Mouse (Mus musculus): ENCODE data around the gene Dynlt1f. TPM values are rescaled to one million over a fixed set of nuclear protein-coding genes. Genes with fewer than 3 reads are reported as not detected.

Gene Dynlt1f
- total RNA-seq (2023): 10 to 100 TPM; 89.8 to 93.7 TPM

DNA sequence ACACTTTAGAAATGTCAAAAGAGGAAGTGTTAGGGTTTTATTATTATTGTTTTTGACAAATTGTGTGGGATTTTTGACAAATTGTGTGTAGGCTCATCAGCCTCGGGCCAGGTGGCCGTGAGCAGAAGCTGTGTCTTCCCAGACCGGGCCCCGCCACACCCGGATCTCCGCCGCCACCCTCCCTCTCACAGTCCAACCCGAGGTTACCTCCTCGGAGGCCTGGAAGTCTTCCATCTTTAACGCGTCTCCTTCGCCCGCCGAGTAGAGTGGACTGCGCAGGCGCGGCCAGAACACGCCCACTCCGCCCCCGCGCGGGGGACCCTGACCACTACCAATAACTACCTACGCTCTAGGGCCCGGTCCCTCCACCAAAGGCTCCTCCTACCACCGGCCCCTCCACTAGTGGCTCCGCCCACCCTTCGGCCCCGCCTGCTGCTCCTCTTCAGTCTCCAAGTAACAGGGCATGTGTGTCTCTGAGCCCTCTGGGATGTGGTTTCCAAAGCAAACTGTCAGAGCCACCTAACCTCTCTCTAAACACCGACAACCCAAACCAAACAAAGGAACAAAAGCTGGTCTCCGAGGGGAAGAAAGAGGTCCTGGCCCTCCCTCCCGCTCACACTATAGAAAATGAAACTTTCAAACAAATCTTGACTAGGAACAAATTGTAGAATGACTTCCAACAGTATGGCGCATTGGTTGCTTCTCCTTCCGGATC lies at the start of gene Dynlt1f:
TSS of gene Dynlt1f (minus strand) at position 334 of the 715 bp plus-strand sequence.

DNA sequence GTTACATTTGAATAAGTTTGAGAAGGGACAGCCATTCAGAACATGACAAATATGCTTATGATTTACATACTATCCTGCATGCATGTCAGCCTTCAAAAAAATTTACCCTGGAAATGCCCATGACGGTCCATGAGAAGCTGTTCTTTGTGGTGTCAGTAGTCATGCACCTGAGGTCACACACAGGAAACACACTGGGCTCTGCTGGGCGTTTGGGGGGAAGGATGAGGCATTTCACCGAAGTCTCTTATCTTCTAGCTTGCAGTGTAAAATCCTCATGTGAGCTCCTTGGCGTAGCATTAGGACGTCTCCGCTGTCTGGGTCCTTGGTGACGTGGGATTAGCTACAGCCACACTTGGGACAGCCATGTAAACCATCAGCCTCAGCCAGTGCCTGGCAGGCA lies 3.1 kb upstream of the Dynlt1f start, which contains the start of gene Sytl3:
TSS of gene Sytl3 (plus strand) at position 293 of the 400 bp plus-strand sequence.

DNA sequence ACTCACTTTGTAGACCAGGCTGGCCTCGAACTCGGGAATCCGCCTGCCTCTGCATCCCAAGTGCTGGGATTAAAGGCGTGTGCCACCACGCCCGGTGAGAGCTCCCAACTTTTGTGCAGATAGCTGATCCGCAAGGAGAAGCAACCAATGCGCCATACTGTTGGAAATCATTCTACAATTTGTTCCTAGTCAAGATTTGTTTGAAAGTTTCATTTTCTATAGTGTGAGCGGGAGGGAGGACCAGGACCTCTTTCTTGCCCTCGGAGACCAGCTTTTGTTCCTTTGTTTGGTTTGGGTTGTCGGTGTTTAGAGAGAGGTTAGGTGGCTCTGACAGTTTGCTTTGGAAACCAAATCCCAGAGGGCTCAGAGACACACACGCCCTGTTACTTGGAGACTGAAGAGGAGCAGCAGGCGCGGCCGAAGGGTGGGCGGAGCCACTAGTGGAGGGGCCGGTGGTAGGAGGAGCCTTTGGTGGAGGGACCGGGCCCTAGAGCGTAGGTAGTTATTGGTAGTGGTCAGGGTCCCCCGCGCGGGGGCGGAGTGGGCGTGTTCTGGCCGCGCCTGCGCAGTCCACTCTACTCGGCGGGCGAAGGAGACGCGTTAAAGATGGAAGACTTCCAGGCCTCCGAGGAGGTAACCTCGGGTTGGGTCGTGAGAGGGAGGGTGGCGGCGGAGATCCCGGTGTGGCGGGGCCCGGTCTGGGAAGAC lies 54.3 kb downstream of the Dynlt1f start, which contains the start of gene Dynlt1c:
TSS of gene Dynlt1c (plus strand) at position 468 of the 708 bp plus-strand sequence.

Other genes with a start within 250 kb of the Dynlt1f start
- gene Dynlt1b, start 225.8 kb downstream of the Dynlt1f start, total RNA-seq (2023): 10 to 100 TPM; 73.9 to 89.5 TPM
- gene Dynlt1c, start 54.2 kb downstream of the Dynlt1f start, total RNA-seq (2023): 10 to 100 TPM; 16.5 to 29.2 TPM
- 100 to 1,000 TPM in 1 of 2 experiments, 10 to 100 TPM in 1; 94.9 to 112 TPM for gene Sytl3, start 3.2 kb upstream of the Dynlt1f start, total RNA-seq (2023)
- 100 to 1,000 TPM; 249 to 255 TPM for gene Ezr, start 126.9 kb upstream of the Dynlt1f start, total RNA-seq (2023)